Mouse (Mus musculus): ENCODE measurements around the gene Twsg1. TPM values are rescaled to one million over a fixed set of nuclear protein-coding genes. Genes with fewer than 3 reads are reported as not detected.

Twsg1 gene
- polyA plus RNA-seq (2012; rRNA removed): 16.2 and 18.8 TPM in 2 replicates

DNA sequence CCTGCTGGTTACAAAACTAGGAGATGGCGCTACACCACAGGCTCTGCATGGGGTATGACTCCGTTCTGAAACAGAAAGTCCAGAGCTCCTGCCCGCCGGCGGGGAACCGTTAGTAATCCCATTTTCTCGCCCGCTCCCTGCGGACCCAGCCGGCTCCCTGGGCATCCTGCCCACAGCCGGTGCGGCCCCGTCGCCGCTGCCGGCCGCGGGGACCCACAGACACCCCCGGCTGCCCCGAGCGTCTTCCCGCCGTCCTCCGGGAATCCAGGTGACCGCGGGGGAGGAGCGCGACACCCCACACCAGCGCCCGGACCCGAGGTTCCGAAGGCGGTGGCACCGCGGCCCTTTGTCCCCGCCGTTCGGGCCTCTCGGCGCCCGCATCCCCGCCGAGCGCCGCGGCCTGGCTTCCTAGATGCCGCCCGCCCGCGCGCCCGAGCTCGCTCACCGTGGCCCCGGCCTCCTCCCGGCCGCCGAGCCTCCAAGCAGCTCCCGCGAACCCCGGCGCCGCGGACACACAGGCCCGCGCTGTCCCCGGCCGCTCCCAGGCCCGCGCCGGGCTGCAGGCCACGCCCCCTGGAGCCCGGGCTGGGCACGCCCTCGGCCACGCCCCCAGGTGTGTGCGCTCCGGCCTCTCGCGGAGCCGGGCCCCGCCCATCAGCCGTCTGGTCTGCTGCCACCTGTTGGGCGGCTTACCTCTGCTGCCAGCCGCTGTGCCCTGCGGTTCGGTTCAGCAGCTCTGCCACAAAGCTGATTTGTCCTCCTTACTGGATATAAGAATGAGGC is at the start of gene Twsg1:
TSS of gene Twsg1 (minus strand) at position 605 of the 783 bp plus-strand sequence.

DNA sequence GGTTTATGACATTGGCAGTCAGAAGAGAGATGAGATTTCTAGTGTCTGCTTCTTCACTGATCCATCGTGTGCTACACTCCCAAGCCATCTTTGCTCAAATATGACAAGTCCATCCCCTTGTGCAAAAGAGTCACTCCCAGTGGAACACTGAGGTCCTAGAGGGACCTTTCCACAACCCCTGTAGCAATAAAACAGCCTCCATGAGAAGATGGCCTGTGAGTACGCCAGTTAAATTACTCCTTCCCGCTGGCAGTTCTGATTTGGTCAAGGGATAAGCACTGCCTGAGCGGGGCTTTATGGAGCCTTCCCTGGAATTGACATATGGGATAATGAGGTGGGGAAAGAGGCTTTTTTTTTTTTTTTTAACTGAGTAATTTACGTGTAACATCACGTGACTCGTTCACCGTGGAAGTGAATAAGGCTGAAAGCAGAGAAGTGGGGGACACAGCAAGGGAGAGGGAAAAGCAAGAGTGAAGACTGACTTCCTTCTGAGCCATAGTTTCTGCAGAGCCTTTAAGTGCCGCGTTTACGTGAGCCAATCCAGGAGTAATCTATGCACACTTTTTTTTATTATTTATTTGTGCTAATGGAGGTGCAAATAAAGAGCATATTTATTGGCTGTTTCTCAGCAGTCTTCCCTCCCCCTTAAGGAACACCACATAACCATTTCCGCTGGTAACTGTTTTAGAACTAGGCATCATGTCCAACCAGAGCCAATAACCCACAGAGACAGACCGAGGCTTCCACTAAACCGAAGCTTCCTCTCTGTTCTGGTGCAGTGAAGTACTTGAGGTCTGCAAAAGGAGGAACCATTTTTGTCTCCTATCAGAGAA is 65.1 kb downstream of the Twsg1 start, which contains the start of gene Ralbp1:
TSS of gene Ralbp1 (minus strand) at position 102 of the 833 bp plus-strand sequence.

Other genes with a start within 250 kb of the Twsg1 start
- gene Rab31, start 178.5 kb downstream of the Twsg1 start, polyA plus RNA-seq (2012; rRNA removed): 5.4 and 6.2 TPM in 2 replicates
- 10.9 and 11.6 TPM in 2 replicates for gene Ppp4r1, start 168.7 kb downstream of the Twsg1 start, polyA plus RNA-seq (2012; rRNA removed)
- 18.2 and 20.1 TPM in 2 replicates for gene Ralbp1, start 65.4 kb downstream of the Twsg1 start, polyA plus RNA-seq (2012; rRNA removed)
- gene Ankrd12, start 125.9 kb upstream of the Twsg1 start, polyA plus RNA-seq (2012; rRNA removed): 0.58 and 0.87 TPM in 2 replicates
- gene Ndufv2, start 150.3 kb upstream of the Twsg1 start, polyA plus RNA-seq (2012; rRNA removed): 15.5 and 16.6 TPM in 2 replicates
- 19.6 and 20.8 TPM in 2 replicates for gene Washc1, start 160.3 kb upstream of the Twsg1 start, polyA plus RNA-seq (2012; rRNA removed)
- gene Ddx11, start 172.3 kb upstream of the Twsg1 start, polyA plus RNA-seq (2012; rRNA removed): 1.4 and 1.6 TPM in 2 replicates